Mouse (Mus musculus) ovary, postnatal 10 days (tissue): ENCODE measurements around the gene A430033K04Rik.

Experiments used
- DNase-seq: peaks from one replicate; pipeline ENCODE4 v3.0.0; 2022; ENCODE audit warnings: low spot score

Gene A430033K04Rik

DNA sequence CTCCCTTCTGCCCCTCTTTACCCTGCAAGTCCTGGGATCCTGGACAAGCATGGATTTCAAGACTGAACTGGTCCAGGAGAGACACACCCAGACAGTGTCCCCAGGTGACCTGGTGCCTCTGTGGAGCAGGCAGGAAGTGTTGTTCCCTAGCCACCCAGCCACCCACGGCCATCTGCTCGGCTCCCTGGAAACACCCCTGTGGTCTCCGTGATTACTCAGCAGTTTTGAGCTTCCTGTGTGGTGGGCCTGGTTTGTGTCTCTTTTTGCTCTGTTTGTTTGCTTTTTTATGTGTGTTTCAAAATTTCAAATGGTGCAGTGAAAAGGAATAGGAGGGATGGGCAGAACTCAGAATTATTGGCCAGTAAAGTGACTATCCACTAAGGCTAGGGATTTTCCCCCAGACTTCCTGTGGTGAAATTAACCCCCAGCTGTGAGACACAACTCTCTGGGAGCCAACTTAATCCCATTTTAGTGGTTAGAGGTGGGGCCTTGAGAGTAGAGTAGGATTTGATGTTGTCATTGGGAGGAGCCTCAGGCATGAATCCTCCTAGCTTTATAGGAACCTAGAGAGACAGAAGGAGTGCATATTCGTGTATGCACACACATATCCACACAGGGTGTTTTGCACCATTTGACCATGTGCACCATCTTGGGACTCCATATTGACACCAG lies 72.0 kb downstream of the A430033K04Rik start:
- no peak for DNase-seq

DNA sequence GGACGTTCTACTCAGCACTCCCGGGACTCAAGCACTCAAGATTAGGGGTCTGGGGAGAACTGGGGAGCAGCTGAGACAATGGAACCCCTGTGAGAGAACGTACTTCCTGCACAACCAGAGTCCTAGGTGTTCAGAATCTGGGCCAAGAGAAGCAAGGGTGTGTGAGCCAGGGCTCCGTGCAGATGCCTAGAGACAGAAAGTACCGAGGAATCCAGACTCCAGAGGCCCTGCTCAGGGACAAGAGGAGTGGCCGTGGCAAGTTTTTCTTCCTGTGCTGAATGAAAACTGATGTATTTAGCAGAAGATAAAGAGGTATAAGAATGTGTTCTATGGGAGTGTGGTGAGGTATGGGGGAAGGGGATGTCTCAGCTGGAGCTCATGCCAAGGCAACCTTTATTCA lies 74.8 kb downstream of the A430033K04Rik start:
- no peak for DNase-seq
